Mouse (Mus musculus) C2C12 (cell line): Measurements from ENCODE around the gene Xndc1. TPM values are rescaled to one million over a fixed set of nuclear protein-coding genes. Genes with fewer than 3 reads are reported as not detected.
"Not testable (repeated sequence)": the region's sequence is repeated elsewhere in the genome, so short reads cannot be mapped to it uniquely, and the experiment has no call there.

Experiments used
- H3K27me3 ChIP-seq: one replicate; pipeline ENCODE4 v1.6.1; 2011; ENCODE audit not compliant: control insufficient read depth, insufficient read depth, insufficient read length
- H3K36me3 ChIP-seq: one replicate; pipeline ENCODE4 v1.6.1; 2011; ENCODE audit not compliant: control insufficient read depth, insufficient read depth
- H3K4me3 ChIP-seq: one replicate; pipeline ENCODE4 v1.5.1; 2011; ENCODE audit warnings: mild to moderate bottlenecking, control low read depth; ENCODE audit not compliant: poor library complexity, insufficient read depth, severe bottlenecking
- H3K79me2 ChIP-seq: one replicate; pipeline ENCODE4 v1.6.1; 2011; ENCODE audit not compliant: control insufficient read depth, insufficient read depth
- H3K79me3 ChIP-seq: one replicate; pipeline ENCODE4 v1.6.1; 2011; ENCODE audit warnings: low read depth, control low read depth
- H3ac ChIP-seq: one replicate; pipeline ENCODE3; 2011; ENCODE audit warnings: low read depth; ENCODE audit not compliant: control insufficient read depth, insufficient read length
- CEBPB ChIP-seq: IDR thresholded peaks from one replicate; pipeline ENCODE4 v1.6.1; 2011; ENCODE audit warnings: low read depth, mild to moderate bottlenecking, control low read depth, moderate library complexity
- CTCF ChIP-seq: IDR thresholded peaks from one replicate; pipeline ENCODE4 v1.5.1; 2011; ENCODE audit not compliant: control insufficient read depth, insufficient read depth, insufficient read length
- FOSL1 ChIP-seq: IDR thresholded peaks from one replicate; pipeline ENCODE4 v1.8.0; 2011; ENCODE audit warnings: mild to moderate bottlenecking, low read length; ENCODE audit not compliant: poor library complexity, insufficient read depth, severe bottlenecking
- MAX ChIP-seq: IDR thresholded peaks from one replicate; pipeline ENCODE4 v1.6.1; 2011; ENCODE audit warnings: mild to moderate bottlenecking, control low read depth
- MYOD1 ChIP-seq: IDR thresholded peaks from one replicate; pipeline ENCODE4 v1.6.1; 2011; ENCODE audit warnings: low read depth; ENCODE audit not compliant: control insufficient read depth, insufficient read length
- MYOG ChIP-seq: IDR thresholded peaks from one replicate; pipeline ENCODE4 v1.6.1; 2011; ENCODE audit not compliant: control insufficient read depth, insufficient read length; ENCODE audit errors: extremely low read depth
- USF1 ChIP-seq: IDR thresholded peaks from one replicate; pipeline ENCODE4 v1.6.1; 2011; ENCODE audit warnings: low read depth, mild to moderate bottlenecking, control low read depth, moderate library complexity
- polyA plus RNA-seq: library from polyadenylated mRNA; unstranded; fragments of >200 nt; fragmentation: generic; extraction: Trizol; gene quantifications from one replicate; pipeline ENCODE4 v1.2.1, GENCODE M21; 2012; ENCODE audit warnings: missing spikeins

Gene Xndc1
- polyA plus RNA-seq, 1 experiment, result 13.2 TPM

- H3K36me3 ChIP-seq, result peaks cover 24% of the 10 kb centered on the region
- H3K27me3 ChIP-seq, result no peaks in the 10 kb centered on the region
- TF ChIP-seq MYOD1 (no peak), CTCF (no peak), FOSL1 (no peak), MAX (no peak), MYOG (no peak), USF1 (no peak), CEBPB (no peak)
- no peak overlapping the region for H3K4me3 ChIP-seq
- no peaks in the 10 kb centered on the region for H3K79me3 ChIP-seq
- H3K79me2 ChIP-seq, result peaks cover 10% of the 10 kb centered on the region
- no peak overlapping the region for H3ac ChIP-seq
Observed at GRCm38 (mm10) chr7:102019362-102019761, 45.9 kb upstream of the Xndc1 start.

- Histone ChIP-seq H3K36me3 (peaks cover 30% of the 10 kb centered on the region), H3K79me2 (peaks cover 10% of the 10 kb centered on the region)
- not testable (repeated sequence) for H3K79me3 ChIP-seq, H3K27me3 ChIP-seq, H3ac ChIP-seq, H3K4me3 ChIP-seq
Observed at GRCm38 (mm10) chr7:102020934-102021333, 44.4 kb upstream of the Xndc1 start.

GRCm38 (mm10) chr7:102023821-102024220, 41.5 kb upstream of the Xndc1 start:
- no peak overlapping the region for H3ac ChIP-seq
- H3K27me3 ChIP-seq, result no peaks in the 10 kb centered on the region
- TF ChIP-seq USF1 (no peak), CEBPB (no peak), FOSL1 (no peak), MYOG (no peak), MAX (no peak), CTCF (no peak), MYOD1 (no peak)
- peaks cover 10% of the 10 kb centered on the region for H3K79me2 ChIP-seq
- no peak overlapping the region for H3K4me3 ChIP-seq
- H3K79me3 ChIP-seq, result no peaks in the 10 kb centered on the region
- peaks cover 21% of the 10 kb centered on the region for H3K36me3 ChIP-seq

GRCm38 (mm10) chr7:102025187-102026119, 39.9 kb upstream of the Xndc1 start:
- no peak overlapping the region for H3K4me3 ChIP-seq
- peaks cover 11% of the 10 kb centered on the region for H3K36me3 ChIP-seq
- no peaks in the 10 kb centered on the region for H3K79me3 ChIP-seq
- no peak overlapping the region for H3ac ChIP-seq
- no peak for TF ChIP-seq MYOD1
- no peak for TF ChIP-seq USF1
- TF ChIP-seq CEBPB, result no peak
- no peak for TF ChIP-seq FOSL1
- no peaks in the 10 kb centered on the region for H3K79me2 ChIP-seq
- H3K27me3 ChIP-seq, result no peaks in the 10 kb centered on the region

GRCm38 (mm10) chr7:102034904-102035303, 30.4 kb upstream of the Xndc1 start:
- TF ChIP-seq FOSL1, result no peak
- TF ChIP-seq USF1, result no peak
- TF ChIP-seq MAX, result no peak
- TF ChIP-seq CEBPB, result no peak
- no peak for TF ChIP-seq CTCF
- no peak for TF ChIP-seq MYOD1
- no peak for TF ChIP-seq MYOG
- Histone ChIP-seq H3K36me3 (peaks cover 44% of the 10 kb centered on the region), H3K79me2 (no peaks in the 10 kb centered on the region), H3K27me3 (no peaks in the 10 kb centered on the region), H3ac (no peak overlapping the region), H3K79me3 (no peaks in the 10 kb centered on the region), H3K4me3 (no peak overlapping the region)

- Histone ChIP-seq H3K79me3 (no peaks in the 10 kb centered on the region), H3K4me3 (no peak overlapping the region), H3K79me2 (no peaks in the 10 kb centered on the region), H3K36me3 (peaks cover 49% of the 10 kb centered on the region), H3ac (no peak overlapping the region), H3K27me3 (no peaks in the 10 kb centered on the region)
- no peak for TF ChIP-seq CEBPB
- TF ChIP-seq FOSL1, result no peak
- TF ChIP-seq MYOG, result no peak
- TF ChIP-seq USF1, result no peak
- no peak for TF ChIP-seq MYOD1
- no peak for TF ChIP-seq MAX
- TF ChIP-seq CTCF, result no peak
Observed at GRCm38 (mm10) chr7:102035534-102035933, 29.8 kb upstream of the Xndc1 start.
